Mouse (Mus musculus): ENCODE results near the gene Iqcf3.
"Not testable (repeated sequence)": the region's sequence is repeated elsewhere in the genome, so short reads cannot be mapped to it uniquely, and the experiment has no call there.

The Iqcf3 gene

DNA sequence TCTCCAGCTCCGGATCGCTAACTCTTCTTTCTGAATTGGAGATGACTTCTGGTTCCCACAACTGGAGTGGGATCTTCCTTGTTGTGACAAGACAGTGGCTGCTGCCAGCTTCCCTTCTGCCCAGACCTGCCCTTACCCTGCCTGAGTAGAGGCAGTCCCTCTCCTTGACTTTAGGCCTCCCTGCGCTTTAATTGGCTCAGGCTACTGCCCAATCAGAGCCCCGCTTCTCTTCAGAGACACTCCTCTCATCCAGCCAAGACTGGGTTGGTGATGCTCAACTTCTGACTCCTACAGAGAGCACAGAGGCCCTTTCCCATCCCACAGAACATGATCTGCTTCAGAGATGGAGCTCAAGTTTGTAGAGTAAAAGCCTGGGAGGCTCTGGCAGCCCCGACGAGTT lies 57.2 kb downstream of the Iqcf3 start:
- DNase-seq (ENCODE audit: low spot score), result no peak

DNA sequence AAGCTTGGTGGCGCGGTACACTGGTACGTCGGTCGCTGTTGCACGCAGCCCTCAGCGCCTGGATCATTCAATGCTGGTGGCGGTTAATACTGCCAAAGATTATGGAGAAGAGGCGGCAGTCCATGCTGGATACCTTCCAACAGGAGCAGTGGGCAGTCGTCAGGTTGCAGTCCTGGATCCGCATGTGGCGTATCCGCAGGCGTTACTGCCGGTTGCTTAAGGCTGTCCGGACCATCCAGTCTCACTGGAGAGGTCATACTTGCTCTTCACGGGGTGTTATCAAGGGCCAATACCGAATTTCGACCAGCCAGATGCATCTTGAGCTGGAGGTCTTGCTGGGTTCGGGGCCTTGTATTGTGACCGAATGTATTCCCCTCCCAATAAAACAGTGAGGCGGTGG lies 59.6 kb downstream of the Iqcf3 start:
- DNase-seq (ENCODE audit: low spot score), result no peak

DNA sequence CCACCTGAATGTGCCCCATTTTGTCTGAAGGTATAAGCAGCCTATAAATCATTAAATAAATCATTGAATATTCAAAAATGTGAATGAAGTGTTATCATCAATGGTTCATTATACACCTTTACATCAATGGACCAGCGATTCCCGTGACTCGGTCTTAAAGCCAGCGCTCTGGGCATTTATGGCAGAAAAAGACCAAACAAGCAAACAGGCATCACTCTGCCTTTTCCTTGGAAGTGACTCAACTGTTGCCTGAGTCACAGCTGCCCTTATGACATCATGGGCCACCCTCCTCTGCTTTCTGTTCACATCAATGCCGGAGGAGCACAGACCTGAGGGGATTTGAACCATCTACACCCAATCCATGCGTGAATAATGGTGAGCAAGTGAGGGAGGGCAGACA lies 61.8 kb downstream of the Iqcf3 start, which contains the start of gene Iqcf1:
Iqcf1 (plus strand) TSS at position 301 of the 400 bp plus-strand sequence.
- DNase-seq (ENCODE audit: low spot score), result no peak

- not testable (repeated sequence) for DNase-seq (ENCODE audit: low spot score)
Observed at GRCm38 (mm10) chr9:106487602-106488001, 73.8 kb downstream of the Iqcf3 start.

DNA sequence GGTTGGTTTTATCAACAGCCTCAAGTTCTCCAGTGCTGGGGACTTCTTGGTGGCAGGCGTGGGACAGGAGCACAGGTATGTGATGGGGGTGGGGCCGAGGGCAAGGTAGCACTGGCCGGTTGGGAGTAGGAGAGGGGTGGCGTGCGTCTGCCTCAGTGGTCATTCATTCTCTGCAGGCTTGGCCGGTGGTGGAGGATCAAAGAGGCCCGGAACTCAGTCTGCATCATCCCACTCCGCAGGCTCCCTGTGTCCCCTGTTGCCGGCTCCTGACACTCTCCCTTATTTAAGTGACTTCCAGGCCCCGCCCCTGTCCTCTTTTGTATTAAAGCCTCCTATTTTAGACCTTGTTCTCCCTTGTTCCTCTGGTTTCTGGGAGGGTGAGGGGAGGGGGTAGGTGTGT lies 76.4 kb downstream of the Iqcf3 start:
- no peak for DNase-seq (ENCODE audit: low spot score)

DNA sequence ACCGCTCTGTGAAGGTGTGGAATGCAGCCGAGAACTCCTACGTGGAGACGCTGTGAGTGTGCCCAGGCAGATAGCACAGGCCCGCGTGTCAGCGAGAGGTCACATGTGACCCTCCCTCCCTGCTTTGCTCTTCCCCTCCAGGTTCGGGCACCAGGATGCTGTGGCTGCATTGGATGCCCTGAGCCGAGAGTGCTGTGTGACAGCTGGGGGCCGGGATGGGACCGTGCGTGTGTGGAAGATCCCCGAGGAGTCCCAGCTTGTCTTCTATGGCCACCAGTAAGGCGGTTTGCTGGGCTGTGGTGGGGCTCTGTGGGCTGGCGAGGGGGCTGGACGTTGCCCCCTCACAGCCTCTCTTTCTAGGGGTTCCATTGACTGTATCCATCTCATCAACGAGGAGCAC lies 77.8 kb downstream of the Iqcf3 start:
- no peak for DNase-seq (ENCODE audit: low spot score)

DNA sequence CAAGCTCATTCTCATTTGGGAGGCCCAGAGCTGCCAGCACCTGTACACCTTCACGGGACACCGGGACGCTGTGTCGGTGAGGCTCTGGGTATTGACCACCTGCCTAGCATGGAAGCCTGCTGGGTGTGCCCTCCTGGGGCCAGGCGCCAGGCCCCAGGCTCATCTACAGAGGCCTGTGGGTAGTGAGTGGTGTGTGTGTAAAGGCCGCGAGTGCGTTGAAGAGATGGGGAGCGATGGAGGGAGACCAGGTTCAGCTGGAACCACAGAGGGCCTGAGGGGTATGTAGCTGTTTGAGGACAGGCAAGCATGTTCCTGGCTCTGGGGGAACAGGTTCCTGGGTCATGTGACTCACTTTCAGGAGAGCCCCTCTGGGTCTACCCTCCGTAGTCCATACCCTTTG lies 78.3 kb downstream of the Iqcf3 start:
- DNase-seq (ENCODE audit: low spot score), result no peak

GRCm38 (mm10) chr9:106482578-106483115 lies 78.8 kb downstream of the Iqcf3 start:
- DNase-seq (ENCODE audit: low spot score), result no peak

GRCm38 (mm10) chr9:106481676-106482075 lies 79.8 kb downstream of the Iqcf3 start:
- no peak for DNase-seq (ENCODE audit: low spot score)

DNA sequence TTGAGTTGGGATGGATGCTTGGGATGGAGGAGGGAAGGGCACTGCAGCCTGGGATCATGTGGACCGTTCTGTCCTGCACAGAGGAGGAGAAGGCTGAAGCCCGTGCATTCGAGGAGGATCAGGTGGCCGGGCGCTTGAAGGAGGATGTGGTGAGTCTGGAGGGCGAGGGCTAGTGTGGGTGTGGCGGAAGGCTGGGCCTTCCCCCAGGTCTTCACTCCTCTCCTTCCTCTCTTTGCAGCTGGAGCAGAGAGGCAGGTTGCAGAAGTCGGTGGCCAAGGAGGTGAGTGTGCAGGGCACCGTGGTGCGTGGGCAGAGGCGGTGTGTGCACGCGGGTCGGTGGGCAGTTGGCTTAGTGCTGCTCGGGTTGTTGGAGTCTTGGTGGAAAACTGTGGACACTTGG lies 80.4 kb downstream of the Iqcf3 start:
- DNase-seq (ENCODE audit: low spot score), result peak; percentile 4

DNA sequence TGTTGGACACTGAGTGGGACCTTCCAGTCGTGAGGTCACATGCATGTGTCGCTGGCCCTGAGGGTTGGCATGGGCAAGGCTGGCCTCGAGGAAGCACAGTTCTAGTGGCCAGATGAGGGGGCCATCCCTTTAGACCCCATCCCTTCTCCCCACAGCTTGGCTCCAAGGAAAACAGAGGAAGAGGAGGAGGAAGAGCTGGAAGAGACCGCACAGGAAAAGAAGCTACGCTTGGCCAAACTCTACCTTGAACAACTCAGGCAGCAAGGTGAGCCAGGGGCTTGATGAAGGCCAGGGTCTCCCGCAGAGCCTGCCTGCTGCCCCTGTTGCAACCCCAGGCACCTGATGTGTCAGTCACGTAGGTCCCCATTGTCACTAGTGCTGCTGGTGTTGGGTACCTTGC lies 80.9 kb downstream of the Iqcf3 start:
- peak; percentile 7 for DNase-seq (ENCODE audit: low spot score)

DNA sequence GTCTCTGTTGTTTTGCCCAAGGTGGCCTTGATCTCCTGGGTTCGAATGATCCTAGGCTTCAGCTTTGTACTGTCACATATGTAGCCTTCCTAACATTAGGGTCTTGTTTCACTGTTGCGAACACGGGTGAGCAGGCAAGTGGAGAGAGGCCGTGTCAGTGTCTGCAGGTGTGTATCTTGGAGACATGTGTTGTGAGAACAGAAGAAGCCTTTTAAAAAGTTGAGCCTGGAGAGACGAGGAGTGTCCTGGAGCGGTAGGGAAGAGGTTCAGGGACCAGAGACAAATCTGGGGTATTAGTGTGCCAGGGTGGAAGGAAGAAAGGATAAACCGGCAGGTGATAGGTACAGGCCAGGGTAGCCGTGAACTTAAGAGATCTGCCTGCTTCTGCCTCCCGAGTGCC lies 83.3 kb downstream of the Iqcf3 start:
- peak; percentile 5 for DNase-seq (ENCODE audit: low spot score)

- DNase-seq (ENCODE audit: low spot score), result no peak
Observed at GRCm38 (mm10) chr9:106477649-106478048, 83.8 kb downstream of the Iqcf3 start.

DNA sequence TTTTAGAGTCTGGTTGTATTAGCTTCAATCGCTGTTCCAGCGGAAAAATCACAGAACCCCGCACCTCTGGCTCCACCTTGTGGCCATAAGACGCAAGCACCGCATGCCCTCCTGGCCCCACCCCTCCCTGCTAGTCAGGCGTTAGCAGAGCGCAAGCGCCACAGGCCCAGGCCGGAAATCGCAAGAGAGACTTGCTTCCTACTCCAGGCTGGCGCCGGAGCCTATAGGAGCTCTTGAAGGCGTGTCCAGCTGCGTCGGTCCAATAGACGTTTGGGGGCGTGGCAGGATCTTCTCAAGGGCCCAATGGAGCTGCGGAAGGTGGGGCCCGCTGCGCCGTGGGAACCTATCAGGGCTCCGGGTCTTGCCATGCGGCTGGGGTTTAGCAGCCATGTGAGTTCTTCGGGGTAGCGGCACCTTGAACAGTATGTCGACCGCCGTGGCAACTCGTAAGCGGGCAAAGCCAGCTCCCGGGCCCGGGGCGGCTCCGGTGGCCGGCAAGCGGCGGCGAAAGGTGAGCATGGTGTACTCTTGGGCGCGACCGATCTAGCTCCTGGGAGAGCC lies 84.4 kb downstream of the Iqcf3 start, which contains the start of gene Parp3:
Parp3 (minus strand) TSS at position 26 of the 561 bp plus-strand sequence.
- DNase-seq (ENCODE audit: low spot score), result peak; percentile 94

- peak; percentile 16 for DNase-seq (ENCODE audit: low spot score)
Observed at GRCm38 (mm10) chr9:106476002-106476923, 85.2 kb downstream of the Iqcf3 start.

- peak; percentile 7 for DNase-seq (ENCODE audit: low spot score)
Observed at GRCm38 (mm10) chr9:106475663-106476001, 85.8 kb downstream of the Iqcf3 start, which contains the start of gene Rrp9. Gene Rrp9 (plus strand): TSS chr9:106475963.

- peak; percentile 13 for DNase-seq (ENCODE audit: low spot score)
Observed at GRCm38 (mm10) chr9:106475046-106475445, 86.4 kb downstream of the Iqcf3 start.

- DNase-seq (ENCODE audit: low spot score), result peak; percentile 45
Observed at GRCm38 (mm10) chr9:106474456-106474855, 87.0 kb downstream of the Iqcf3 start.

DNA sequence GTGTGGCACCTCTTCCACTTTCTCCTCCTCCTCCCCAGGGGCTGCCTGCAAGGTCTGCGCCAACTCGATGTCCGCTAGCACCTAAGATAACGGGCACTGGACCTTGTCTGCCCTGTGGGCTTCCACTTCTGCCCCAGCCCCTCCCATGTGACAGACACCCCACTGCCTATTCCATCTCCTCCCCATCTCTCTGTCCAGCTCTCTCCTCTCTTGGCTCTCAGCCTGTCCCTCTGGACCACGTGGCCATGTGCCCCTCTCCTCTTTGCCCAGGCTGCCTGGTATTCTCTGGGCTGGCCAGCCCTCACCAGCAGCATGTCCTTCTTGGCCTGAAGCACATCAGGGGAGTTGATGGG lies 87.7 kb downstream of the Iqcf3 start:
- peak; percentile 9 for DNase-seq (ENCODE audit: low spot score)

DNA sequence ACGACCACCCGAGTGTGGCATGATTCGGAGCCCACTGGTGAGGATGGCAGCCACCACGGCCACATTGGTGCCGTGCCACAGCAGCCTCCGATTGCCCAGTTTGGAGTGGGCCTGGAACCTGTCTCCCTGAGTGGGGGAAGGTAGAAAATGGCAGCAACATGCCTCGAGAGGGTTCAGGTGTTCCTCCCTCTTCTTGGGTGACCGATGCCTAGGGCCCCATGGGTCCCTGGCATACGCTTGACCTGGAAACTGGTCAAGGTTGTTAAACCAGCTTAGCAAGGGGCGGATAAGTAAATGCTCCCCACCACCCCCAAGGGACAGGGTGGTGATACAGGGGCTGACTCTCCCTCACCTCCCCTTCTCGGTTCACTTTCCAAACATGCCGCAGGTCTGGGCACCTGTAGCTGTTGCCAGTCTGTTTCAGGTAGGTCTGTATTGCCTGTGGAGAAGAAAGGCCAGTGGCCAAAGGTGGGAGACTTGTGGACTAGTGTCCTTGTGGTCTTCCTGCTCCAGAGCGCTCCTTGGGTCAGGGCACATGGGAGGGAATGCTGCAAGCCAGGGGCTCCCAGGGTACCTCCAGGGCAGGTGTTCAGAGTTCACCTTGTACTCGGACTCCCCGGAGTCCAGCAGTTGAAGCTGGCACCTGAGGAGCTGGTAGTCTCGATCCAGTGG lies 88.2 kb downstream of the Iqcf3 start:
- DNase-seq (ENCODE audit: low spot score), result peak; percentile 8

- DNase-seq (ENCODE audit: low spot score), result no peak
Observed at GRCm38 (mm10) chr9:106472321-106472720, 89.1 kb downstream of the Iqcf3 start.

DNA sequence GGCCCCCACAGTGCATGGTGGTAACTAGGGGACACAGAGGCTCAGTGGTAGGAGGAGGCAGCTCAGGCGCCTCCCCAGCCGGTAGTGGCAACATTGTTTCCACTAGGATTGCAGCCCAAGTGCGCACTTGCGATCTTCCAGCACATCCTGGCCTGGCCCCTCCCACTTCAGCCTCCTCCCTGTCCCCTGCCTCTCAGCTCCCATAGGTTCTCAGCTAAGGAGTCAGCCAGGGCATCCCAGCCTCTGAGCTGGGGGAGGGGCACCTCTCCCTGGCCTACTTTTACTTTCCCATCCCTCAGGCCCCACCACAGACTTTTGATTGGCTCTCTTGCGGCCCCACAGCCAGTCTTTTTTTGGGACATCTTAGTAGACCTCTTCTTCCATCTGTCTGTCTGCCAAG lies 89.5 kb downstream of the Iqcf3 start:
- DNase-seq (ENCODE audit: low spot score), result no peak
